Mouse (Mus musculus): ENCODE measurements around the gene Gpr4. TPM values are rescaled to one million over a fixed set of nuclear protein-coding genes. Genes with fewer than 3 reads are reported as not detected.

Gene Gpr4
- 3.5 and 4.0 TPM in 2 replicates for polyA plus RNA-seq (2015; fragmentation: Nextera tagmentation; extraction: Ambion mirVana)

GRCm38 (mm10) chr7:19211996-19212755, at the start of gene Gpr4:
Gene Gpr4, plus strand, starts transcription at chr7:19212538.
- Histone ChIP-seq H3K27ac (no peak within 1 kb of the TSS), H3K4me1 (peaks cover 10% of the 10 kb centered on the region), H3K9ac (peak within 1 kb of the TSS; percentile 51), H3K4me2 (peak within 1 kb of the TSS; percentile 94), H3K27me3 (replicated peaks) (peaks cover 7% of the 10 kb centered on the region; the same call in 1 of the 2 replicates), H3K36me3 (replicated peaks) (no peaks in the 10 kb centered on the region), H3K9me3 (no peaks in the 10 kb centered on the region), H3K4me3 (peak within 1 kb of the TSS; percentile 48)
- ATAC-seq (replicated peaks): peak; percentile 65
- WGBS: 1% methylated on average over 30 of the region's 30 CpGs

- H3K9ac ChIP-seq: no peak overlapping the region
- no peak overlapping the region for H3K4me3 ChIP-seq
- ATAC-seq (replicated peaks): no peak
- H3K4me1 ChIP-seq: peaks cover 34% of the 10 kb centered on the region
- H3K36me3 ChIP-seq (replicated peaks): no peaks in the 10 kb centered on the region
- H3K27ac ChIP-seq: no peak overlapping the region
- no peak overlapping the region for H3K4me2 ChIP-seq
- H3K9me3 ChIP-seq: no peaks in the 10 kb centered on the region
- H3K27me3 ChIP-seq (replicated peaks): peaks cover 25% of the 10 kb centered on the region
- WGBS: 88% methylated on average over 7 of the region's 7 CpGs
Observed at GRCm38 (mm10) chr7:19162928-19163327, 49.4 kb upstream of the Gpr4 start.

- ATAC-seq (replicated peaks): no peak
- Histone ChIP-seq H3K27ac (no peak overlapping the region), H3K4me1 (peaks cover 34% of the 10 kb centered on the region), H3K27me3 (replicated peaks) (peaks cover 25% of the 10 kb centered on the region), H3K9me3 (no peaks in the 10 kb centered on the region), H3K4me3 (no peak overlapping the region), H3K36me3 (replicated peaks) (no peaks in the 10 kb centered on the region), H3K9ac (no peak overlapping the region), H3K4me2 (peak overlapping the region; percentile 8; the same call in 1 of the 2 replicates)
- WGBS: 23% methylated on average over 12 of the region's 12 CpGs
Observed at GRCm38 (mm10) chr7:19163752-19164151, 48.6 kb upstream of the Gpr4 start.

- WGBS: 1% methylated on average over 6 of the region's 6 CpGs
- peaks cover 24% of the 10 kb centered on the region for H3K27me3 ChIP-seq (replicated peaks)
- H3K9me3 ChIP-seq: no peaks in the 10 kb centered on the region
- no peak; the same call in 1 of the 2 replicates for ATAC-seq (replicated peaks)
- H3K4me1 ChIP-seq: peaks cover 34% of the 10 kb centered on the region
- H3K36me3 ChIP-seq (replicated peaks): no peaks in the 10 kb centered on the region
- H3K27ac ChIP-seq: no peak overlapping the region
- H3K4me2 ChIP-seq: peak overlapping the region; percentile 8; the same call in 1 of the 2 replicates
- H3K4me3 ChIP-seq: no peak overlapping the region
- no peak overlapping the region for H3K9ac ChIP-seq
Observed at GRCm38 (mm10) chr7:19164189-19164588, 48.1 kb upstream of the Gpr4 start.

GRCm38 (mm10) chr7:19164978-19165377, 47.4 kb upstream of the Gpr4 start:
- 0 out of 2 replicates have a peak overlapping the region, but pooled peaks have one; percentile 8 for H3K4me3 ChIP-seq
- H3K36me3 ChIP-seq (replicated peaks): no peaks in the 10 kb centered on the region
- peak overlapping the region; percentile 38 for H3K4me2 ChIP-seq
- H3K9me3 ChIP-seq: no peaks in the 10 kb centered on the region
- H3K27me3 ChIP-seq (replicated peaks): peaks cover 17% of the 10 kb centered on the region
- 3% methylated on average over 13 of the region's 13 CpGs for WGBS
- peaks cover 33% of the 10 kb centered on the region for H3K4me1 ChIP-seq
- no peak for ATAC-seq (replicated peaks)
- H3K9ac ChIP-seq: no peak overlapping the region
- H3K27ac ChIP-seq: no peak overlapping the region

- Histone ChIP-seq H3K27ac (0 out of 2 replicates have a peak within 1 kb of the TSS, but pooled peaks have one; percentile 5), H3K9me3 (no peaks in the 10 kb centered on the region), H3K27me3 (replicated peaks) (peaks cover 15% of the 10 kb centered on the region), H3K4me3 (peak within 1 kb of the TSS; percentile 11; the same call in 1 of the 2 replicates), H3K36me3 (replicated peaks) (no peaks in the 10 kb centered on the region), H3K4me1 (peaks cover 32% of the 10 kb centered on the region), H3K4me2 (peak within 1 kb of the TSS; percentile 38), H3K9ac (no peak within 1 kb of the TSS)
- ATAC-seq (replicated peaks): peak; percentile 19; the same call in 1 of the 2 replicates
- 13% methylated on average over 14 of the region's 14 CpGs for WGBS
Observed at GRCm38 (mm10) chr7:19165656-19166423, 46.5 kb upstream of the Gpr4 start, which contains the start of gene Gipr. Gene Gipr, minus strand, starts transcription at chr7:19166127.

GRCm38 (mm10) chr7:19166990-19167389, 45.3 kb upstream of the Gpr4 start:
- WGBS: 85% methylated on average over 3 of the region's 3 CpGs
- Histone ChIP-seq H3K27ac (no peak overlapping the region), H3K9me3 (no peaks in the 10 kb centered on the region), H3K4me1 (peaks cover 35% of the 10 kb centered on the region), H3K9ac (no peak overlapping the region), H3K4me3 (no peak overlapping the region), H3K4me2 (no peak overlapping the region), H3K27me3 (replicated peaks) (peaks cover 13% of the 10 kb centered on the region), H3K36me3 (replicated peaks) (no peaks in the 10 kb centered on the region)
- no peak for ATAC-seq (replicated peaks)

GRCm38 (mm10) chr7:19169506-19169905, 42.8 kb upstream of the Gpr4 start:
- Histone ChIP-seq H3K9ac (no peak overlapping the region), H3K4me2 (no peak overlapping the region), H3K27ac (peak overlapping the region; percentile 63), H3K4me3 (no peak overlapping the region), H3K36me3 (replicated peaks) (no peaks in the 10 kb centered on the region), H3K27me3 (replicated peaks) (peaks cover 9% of the 10 kb centered on the region), H3K9me3 (no peaks in the 10 kb centered on the region), H3K4me1 (peaks cover 35% of the 10 kb centered on the region)
- no peak for ATAC-seq (replicated peaks)
- 48% methylated on average over 10 of the region's 10 CpGs for WGBS

GRCm38 (mm10) chr7:19170142-19170541, 42.2 kb upstream of the Gpr4 start:
- Histone ChIP-seq H3K4me2 (no peak overlapping the region), H3K9me3 (no peaks in the 10 kb centered on the region), H3K27ac (peak overlapping the region; percentile 63), H3K36me3 (replicated peaks) (no peaks in the 10 kb centered on the region), H3K9ac (no peak overlapping the region), H3K27me3 (replicated peaks) (0 out of 2 replicates have a peak, but pooled peaks cover 4% of the 10 kb centered on the region), H3K4me3 (no peak overlapping the region), H3K4me1 (peaks cover 29% of the 10 kb centered on the region)
- ATAC-seq (replicated peaks): peak; percentile 20; the same call in 1 of the 2 replicates
- WGBS: 45% methylated on average over 8 of the region's 8 CpGs

GRCm38 (mm10) chr7:19171831-19172230, 40.5 kb upstream of the Gpr4 start:
- no peak for ATAC-seq (replicated peaks)
- H3K4me1 ChIP-seq: peaks cover 25% of the 10 kb centered on the region
- H3K9ac ChIP-seq: no peak overlapping the region
- H3K4me2 ChIP-seq: no peak overlapping the region
- WGBS: 36% methylated on average over 8 of the region's 8 CpGs
- no peaks in the 10 kb centered on the region for H3K36me3 ChIP-seq (replicated peaks)
- no peak overlapping the region for H3K4me3 ChIP-seq
- no peaks in the 10 kb centered on the region for H3K9me3 ChIP-seq
- peak overlapping the region; percentile 53 for H3K27ac ChIP-seq
- 0 out of 2 replicates have a peak, but pooled peaks cover 4% of the 10 kb centered on the region for H3K27me3 ChIP-seq (replicated peaks)

GRCm38 (mm10) chr7:19172874-19173273, 39.5 kb upstream of the Gpr4 start:
- Histone ChIP-seq H3K4me2 (peak overlapping the region; percentile 45), H3K4me3 (no peak overlapping the region; the same call in 1 of the 2 replicates), H3K9me3 (no peaks in the 10 kb centered on the region), H3K9ac (no peak overlapping the region), H3K27me3 (replicated peaks) (0 out of 2 replicates have a peak, but pooled peaks cover 4% of the 10 kb centered on the region), H3K27ac (no peak overlapping the region), H3K4me1 (peaks cover 35% of the 10 kb centered on the region), H3K36me3 (replicated peaks) (no peaks in the 10 kb centered on the region)
- no peak for ATAC-seq (replicated peaks)
- 2% methylated on average over 17 of the region's 17 CpGs for WGBS
